Mouse (Mus musculus) erythroid progenitor cell, adult 5-6 weeks (primary cell): Measurements from ENCODE around the gene Gm20388. TPM values are rescaled to one million over a fixed set of nuclear protein-coding genes. Genes with fewer than 3 reads are reported as not detected.

Source experiments
- ATAC-seq: replicated peaks from 2 replicates; pipeline ENCODE4 v1.8.0; 2016; ENCODE audit warnings: moderate number of reproducible peaks, mild to moderate bottlenecking, moderate TSS enrichment, inconsistent platforms; ENCODE audit not compliant: poor library complexity, low FRiP score, severe bottlenecking
- total RNA-seq, 2 experiments: library from RNA; stranded (forward) in 1 of 2; stranded (reverse) in 1 of 2; fragments of 150-400 nt in 1 of 2; fragments of 186-747, 209-891 nt in 1 of 2; gene quantifications; 2 replicates each; pipeline versions ENCODE4 v1.2.3 to v1.2.4; 2015 to 2017; ENCODE audit warnings: low replicate concordance in 2 of 2

The Gm20388 gene
- total RNA-seq, 2 experiments from 2014 or later: 4.2 TPM; not detected in 1

- ATAC-seq: no peak
These were observed 1794.5 kb downstream of the Gm20388 start for GRCm38 (mm10) chr8:121705174-121705573.

- no peak for ATAC-seq
These were observed 1796.3 kb downstream of the Gm20388 start for GRCm38 (mm10) chr8:121706956-121707355.

GRCm38 (mm10) chr8:121708406-121708805 lies 1797.8 kb downstream of the Gm20388 start:
- no peak for ATAC-seq

- no peak for ATAC-seq
These were observed 1806.9 kb downstream of the Gm20388 start for GRCm38 (mm10) chr8:121717502-121717901.

GRCm38 (mm10) chr8:121717982-121718425 lies 1807.4 kb downstream of the Gm20388 start:
- ATAC-seq: no peak

GRCm38 (mm10) chr8:121718925-121719324 lies 1808.3 kb downstream of the Gm20388 start:
- ATAC-seq: no peak

- no peak for ATAC-seq
These were observed 1810.4 kb downstream of the Gm20388 start for GRCm38 (mm10) chr8:121721072-121721471.

- no peak for ATAC-seq
These were observed 1813.2 kb downstream of the Gm20388 start for GRCm38 (mm10) chr8:121723846-121724245.

GRCm38 (mm10) chr8:121727164-121727563 lies 1816.5 kb downstream of the Gm20388 start:
- ATAC-seq: no peak

GRCm38 (mm10) chr8:121729323-121729722 lies 1818.7 kb downstream of the Gm20388 start, which contains the start of gene Jph3:
Gene Jph3, plus strand, starts transcription at chr8:121729623.
- no peak for ATAC-seq

GRCm38 (mm10) chr8:121729754-121730153 lies 1819.1 kb downstream of the Gm20388 start:
- no peak for ATAC-seq

GRCm38 (mm10) chr8:121730170-121730569 lies 1819.5 kb downstream of the Gm20388 start:
- no peak for ATAC-seq

- ATAC-seq: no peak
These were observed 1820.0 kb downstream of the Gm20388 start for GRCm38 (mm10) chr8:121730646-121731045.

- no peak for ATAC-seq
These were observed 1820.4 kb downstream of the Gm20388 start for GRCm38 (mm10) chr8:121731060-121731459.

- no peak for ATAC-seq
These were observed 1821.1 kb downstream of the Gm20388 start for GRCm38 (mm10) chr8:121731471-121732333.

- no peak for ATAC-seq
These were observed 1821.7 kb downstream of the Gm20388 start for GRCm38 (mm10) chr8:121732334-121732665.

GRCm38 (mm10) chr8:121734262-121734661 lies 1823.6 kb downstream of the Gm20388 start:
- ATAC-seq: no peak

- no peak for ATAC-seq
These were observed 1825.6 kb downstream of the Gm20388 start for GRCm38 (mm10) chr8:121736236-121736635.

GRCm38 (mm10) chr8:121740721-121741120 lies 1830.1 kb downstream of the Gm20388 start:
- no peak for ATAC-seq

- no peak for ATAC-seq
These were observed 1838.9 kb downstream of the Gm20388 start for GRCm38 (mm10) chr8:121749501-121749900.

GRCm38 (mm10) chr8:121750512-121750911 lies 1839.9 kb downstream of the Gm20388 start:
- ATAC-seq: no peak

GRCm38 (mm10) chr8:121751407-121751806 lies 1840.8 kb downstream of the Gm20388 start:
- ATAC-seq: peak; percentile 74
